Mouse (Mus musculus) heart, adult 9 months (tissue): ENCODE measurements at regions not wholly inside any gene's neighbourhood (a gene's known extent, or its start where the extent isn't known, plus 50 kb on each side); places are given as distances from the start of the nearest gene placed in this dataset.
A peak's percentile ranks its signal among the peaks of the same experiment; 100 is the strongest.

Source experiments
- DNase-seq, 2 experiments: peaks; one replicate each; pipeline ENCODE4 v3.0.0; 2022; ENCODE audit warnings: low spot score in 2 of 2

GRCm38 (mm10) chr5:74885958-74886357 lies 158.6 kb downstream of the Chic2 start:
- no peak for DNase-seq

GRCm38 (mm10) chr5:74882563-74882962 lies 162.0 kb downstream of the Chic2 start:
- no peak for DNase-seq

- DNase-seq = no peak
These were observed 163.8 kb downstream of the Chic2 start for GRCm38 (mm10) chr5:74880669-74881226.

- no peak for DNase-seq
These were observed 164.5 kb downstream of the Chic2 start for GRCm38 (mm10) chr5:74880048-74880437.

- no peak for DNase-seq
These were observed 165.2 kb downstream of the Chic2 start for GRCm38 (mm10) chr5:74879098-74880047.

- DNase-seq = no peak
These were observed 167.0 kb downstream of the Chic2 start for GRCm38 (mm10) chr5:74877595-74877994.

GRCm38 (mm10) chr5:74877185-74877584 lies 167.4 kb downstream of the Chic2 start:
- no peak for DNase-seq

- DNase-seq = peak; percentile 27 to 46
These were observed 169.9 kb downstream of the Chic2 start for GRCm38 (mm10) chr5:74874691-74875090.

- DNase-seq = no peak
These were observed 167.9 kb upstream of the Lnx1 start for GRCm38 (mm10) chr5:74870615-74871014.

- no peak for DNase-seq
These were observed 164.5 kb upstream of the Lnx1 start for GRCm38 (mm10) chr5:74867113-74867785.

- no peak for DNase-seq
These were observed 164.0 kb upstream of the Lnx1 start for GRCm38 (mm10) chr5:74866697-74867096.

GRCm38 (mm10) chr5:74865446-74865845 lies 162.7 kb upstream of the Lnx1 start:
- DNase-seq = no peak

- DNase-seq = peak in 1 of 2 experiments; percentile 31
These were observed 161.9 kb upstream of the Lnx1 start for GRCm38 (mm10) chr5:74864540-74865157.

- DNase-seq = peak in 1 of 2 experiments; percentile 33
These were observed 158.6 kb upstream of the Lnx1 start for GRCm38 (mm10) chr5:74861297-74861696.

GRCm38 (mm10) chr5:74857861-74858260 lies 155.1 kb upstream of the Lnx1 start:
- no peak for DNase-seq

GRCm38 (mm10) chr5:74857161-74857560 lies 154.4 kb upstream of the Lnx1 start:
- DNase-seq = no peak

GRCm38 (mm10) chr5:74847824-74848223 lies 145.1 kb upstream of the Lnx1 start:
- DNase-seq = peak in 1 of 2 experiments; percentile 8

GRCm38 (mm10) chr5:74846674-74847073 lies 144.0 kb upstream of the Lnx1 start:
- DNase-seq = no peak

GRCm38 (mm10) chr5:74834401-74834800 lies 131.7 kb upstream of the Lnx1 start:
- DNase-seq = no peak

- no peak for DNase-seq
These were observed 131.2 kb upstream of the Lnx1 start for GRCm38 (mm10) chr5:74833887-74834286.

GRCm38 (mm10) chr5:74832011-74832410 lies 129.3 kb upstream of the Lnx1 start:
- DNase-seq = no peak

- no peak for DNase-seq
These were observed 127.9 kb upstream of the Lnx1 start for GRCm38 (mm10) chr5:74830646-74831045.
